Mouse (Mus musculus) frontal cortex, adult 2 months (tissue): ENCODE measurements around the gene Adad2. TPM values are rescaled to one million over a fixed set of nuclear protein-coding genes. Genes with fewer than 3 reads are reported as not detected.

Experiments
- DNase-seq, 2 experiments: peaks; one replicate each; pipeline ENCODE4 v3.0.0; 2022; ENCODE audit warnings: low spot score in 1 of 2; ENCODE audit errors: extremely low spot score in 1 of 2
- polyA plus RNA-seq: library from polyadenylated mRNA; depleted of rRNA; stranded (reverse); fragments of >200 nt; gene quantifications from 2 replicates; pipeline ENCODE4 v1.2.3, GENCODE M21; 2012; rRNA removed

Adad2 gene
- polyA plus RNA-seq, 1 experiment: not detected

DNA sequence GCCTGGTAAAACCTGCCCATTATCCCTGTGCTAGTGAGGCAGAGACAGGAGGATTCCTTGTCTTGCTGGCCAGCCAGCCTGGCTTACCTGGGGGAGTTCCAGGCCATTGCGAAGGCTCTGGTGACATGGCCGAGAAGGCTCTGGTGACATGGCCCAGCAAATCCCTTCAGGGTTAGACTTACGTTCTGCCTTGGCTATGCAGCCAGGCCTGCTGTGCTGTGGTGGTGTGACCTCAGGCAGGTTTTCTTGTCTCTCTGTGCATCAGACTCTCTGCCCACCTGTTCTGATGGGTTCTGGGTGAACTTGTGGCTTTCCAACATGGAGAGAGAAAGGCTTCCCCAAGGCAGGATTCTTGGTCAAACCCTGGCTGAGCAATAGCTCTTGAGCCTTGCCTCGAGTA, 24.8 kb downstream of the Adad2 start:
- DNase-seq: no peak

DNA sequence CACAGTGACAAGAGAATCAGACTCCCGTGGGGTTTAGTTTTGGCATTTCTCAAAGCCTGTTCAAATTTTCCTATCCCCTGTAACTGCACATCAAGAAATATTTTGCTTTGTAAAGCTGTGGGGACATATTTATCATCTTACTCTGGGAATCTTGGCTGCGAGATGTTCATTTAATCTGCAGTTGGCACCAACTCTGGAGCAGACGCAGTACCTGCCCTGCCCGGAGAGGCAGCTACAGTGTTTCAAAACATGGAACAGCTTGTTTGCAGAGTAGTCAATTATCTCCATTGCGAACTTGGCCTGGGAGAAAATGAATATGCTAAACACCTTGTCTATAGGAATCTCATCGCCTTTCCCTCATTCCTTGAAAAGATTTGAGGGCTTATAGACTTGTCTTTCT, 25.7 kb downstream of the Adad2 start:
- DNase-seq: no peak

DNA sequence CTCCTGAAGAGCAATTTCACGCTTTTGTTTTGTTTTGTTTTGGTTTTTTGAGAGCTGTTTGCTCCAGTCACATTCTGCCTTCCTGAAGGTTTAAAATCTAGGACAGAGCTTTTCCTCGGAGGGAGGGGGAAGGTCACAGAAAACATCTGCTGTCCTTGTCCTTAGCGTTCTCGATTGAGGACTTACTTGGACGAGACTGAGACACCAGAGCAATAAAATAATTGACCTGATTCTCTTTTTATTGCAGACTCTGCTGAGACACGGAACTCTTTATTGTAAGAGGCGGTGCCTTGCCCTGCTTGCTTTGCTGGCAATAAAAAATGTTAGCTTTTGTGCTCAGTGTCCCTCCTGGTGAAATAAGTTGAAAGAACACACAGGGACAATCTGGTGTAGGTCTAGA, 27.3 kb downstream of the Adad2 start:
- DNase-seq: no peak

DNA sequence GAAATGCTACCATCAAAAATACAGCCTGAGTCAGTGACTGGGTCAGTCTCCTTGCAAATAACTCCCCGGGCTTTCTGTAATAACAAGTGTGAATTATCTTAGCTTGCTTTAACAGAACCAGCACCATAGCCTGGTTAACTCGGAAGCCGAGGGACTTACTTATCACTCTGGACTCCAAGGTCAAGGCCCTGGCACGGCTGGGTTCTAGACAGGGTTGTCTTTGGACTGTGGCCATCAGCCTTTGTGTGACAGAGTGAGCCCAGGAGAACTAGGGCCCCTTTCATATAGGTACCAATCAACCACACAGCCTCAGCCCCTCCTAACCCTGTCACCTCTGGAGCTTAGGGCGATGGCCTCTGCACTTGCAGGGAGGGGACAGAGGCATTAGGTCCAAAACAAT, 28.5 kb downstream of the Adad2 start:
- no peak for DNase-seq

DNA sequence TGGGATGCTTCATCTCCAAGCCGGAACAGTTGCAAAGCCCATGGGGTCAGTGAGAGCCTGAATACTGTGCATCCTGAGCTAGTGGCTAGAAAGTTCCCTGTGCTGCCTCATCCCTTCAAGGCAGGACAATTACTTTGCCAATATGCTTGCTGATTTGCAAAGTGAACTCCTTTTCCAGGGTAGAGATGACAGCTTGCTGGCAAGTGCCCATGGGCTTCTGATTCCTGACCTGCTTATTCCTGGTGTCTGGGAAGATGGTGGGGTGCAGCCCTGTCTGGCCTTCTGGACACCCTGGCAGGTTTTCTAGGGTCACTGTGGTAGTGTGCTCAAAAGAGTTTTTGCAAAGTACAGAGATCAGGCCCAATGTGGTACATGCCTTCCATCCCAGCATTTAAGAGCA, 30.4 kb downstream of the Adad2 start:
- DNase-seq: no peak

DNA sequence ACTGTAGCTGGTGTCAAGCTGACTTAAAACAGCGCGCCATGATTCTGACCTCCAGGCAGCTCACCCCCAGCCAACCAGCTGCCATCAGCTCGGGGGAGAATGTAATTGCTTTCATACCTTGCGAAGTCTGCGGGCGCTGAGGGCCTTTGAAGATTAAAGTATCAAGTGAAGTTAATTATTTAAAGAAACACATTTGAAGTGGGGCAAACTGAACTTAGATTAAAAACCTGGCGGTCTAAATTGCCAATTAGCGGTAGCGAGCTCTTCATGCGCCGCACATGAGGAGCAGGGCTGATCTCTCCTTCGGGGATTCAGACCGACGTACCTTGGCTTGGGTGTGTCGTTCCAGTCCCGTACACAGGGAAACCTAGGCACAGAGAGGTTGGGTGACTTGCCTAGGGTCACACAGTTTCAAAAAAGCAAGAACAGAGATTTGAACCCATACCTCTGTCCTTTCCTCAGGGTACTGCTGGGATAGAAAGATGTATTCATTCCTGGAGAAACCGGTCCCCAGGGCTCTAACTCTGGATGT, 31.9 kb downstream of the Adad2 start:
- no peak for DNase-seq

DNA sequence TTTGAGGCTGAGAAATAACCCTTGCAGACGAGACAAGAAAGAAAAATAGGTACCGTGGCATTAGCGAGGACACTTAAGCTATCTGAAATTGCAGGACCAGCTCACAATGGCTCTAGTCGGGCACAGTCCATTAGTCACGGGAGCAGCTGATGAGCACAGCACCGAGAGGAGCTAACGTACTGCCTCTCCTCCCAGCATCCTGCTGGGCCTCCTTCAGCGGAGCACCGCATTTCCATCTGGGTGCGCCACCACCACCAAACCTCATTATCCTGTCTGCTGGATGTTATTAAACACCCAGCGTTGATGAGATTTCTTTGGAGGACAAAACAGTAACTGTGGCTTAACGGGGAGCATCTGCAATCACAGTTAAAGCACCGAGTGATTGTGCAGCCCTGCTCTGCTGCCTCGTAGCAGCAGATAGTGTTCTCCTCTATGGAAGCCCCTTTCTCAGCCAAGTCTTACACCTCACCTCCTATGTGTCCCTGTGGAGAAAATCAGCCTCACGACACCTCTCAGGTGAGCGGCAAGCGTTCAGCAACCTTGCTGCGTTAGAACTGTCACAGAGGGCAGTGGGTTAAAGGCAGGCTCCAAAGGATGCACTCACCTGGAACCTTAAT, 32.5 kb downstream of the Adad2 start:
- no peak for DNase-seq

DNA sequence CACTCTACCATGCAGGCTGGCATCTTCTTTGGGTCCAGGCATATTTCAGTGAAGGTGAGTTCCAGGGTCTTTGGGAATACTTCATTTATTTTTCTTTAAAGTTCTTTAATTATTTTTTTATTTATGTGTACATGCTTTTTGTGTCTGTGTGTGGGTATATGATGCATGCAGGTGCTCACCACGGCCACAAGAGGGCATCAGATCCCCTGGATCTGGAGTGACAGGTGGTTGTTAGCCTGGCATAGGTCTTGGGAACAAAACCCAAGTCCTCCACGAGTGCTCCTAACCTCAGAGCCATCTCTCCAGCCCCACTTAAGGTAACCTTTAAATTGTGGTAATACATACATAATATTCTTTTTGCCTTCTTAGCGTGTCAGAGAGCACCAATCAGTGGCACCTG, 33.6 kb downstream of the Adad2 start:
- no peak for DNase-seq

DNA sequence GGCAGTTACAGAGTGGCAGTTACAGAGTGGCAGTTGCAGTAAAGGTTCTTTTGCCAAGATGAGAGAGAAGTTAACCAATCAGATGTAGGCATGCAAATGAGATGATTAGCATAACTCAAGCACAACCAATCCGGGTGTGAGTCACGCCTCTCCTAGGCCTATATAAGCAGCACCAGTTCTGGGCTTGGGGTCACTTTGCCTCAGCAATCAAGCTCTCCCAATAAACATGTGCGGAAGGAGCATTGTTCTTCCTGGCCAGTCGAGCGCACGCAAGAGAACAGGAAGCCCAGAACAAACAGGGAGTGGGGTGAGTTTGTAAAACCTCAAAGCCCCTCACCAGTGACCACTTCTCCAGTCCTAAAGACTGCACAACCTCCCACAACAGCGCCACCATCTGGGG, 34.3 kb downstream of the Adad2 start:
- DNase-seq: no peak

DNA sequence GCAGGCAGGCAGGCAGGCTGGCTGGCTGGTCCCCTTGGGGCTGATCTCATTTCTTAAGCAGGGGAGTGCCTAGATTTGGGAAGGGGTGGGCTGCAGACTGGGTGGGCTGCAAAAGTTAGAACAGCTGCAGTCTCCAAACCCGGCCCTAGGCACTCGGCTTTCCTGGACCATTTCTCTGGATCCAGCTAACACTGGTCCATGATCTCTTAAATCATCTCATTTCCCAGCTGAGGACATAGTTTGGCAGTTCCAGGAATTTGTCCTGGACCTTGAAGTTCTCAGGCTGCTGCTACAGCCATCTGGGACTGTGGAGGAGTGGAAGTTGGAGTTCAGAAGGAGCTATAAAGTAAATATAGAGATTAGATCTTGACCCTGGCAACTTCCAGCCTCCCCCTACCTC, 38.8 kb downstream of the Adad2 start:
- no peak for DNase-seq

DNA sequence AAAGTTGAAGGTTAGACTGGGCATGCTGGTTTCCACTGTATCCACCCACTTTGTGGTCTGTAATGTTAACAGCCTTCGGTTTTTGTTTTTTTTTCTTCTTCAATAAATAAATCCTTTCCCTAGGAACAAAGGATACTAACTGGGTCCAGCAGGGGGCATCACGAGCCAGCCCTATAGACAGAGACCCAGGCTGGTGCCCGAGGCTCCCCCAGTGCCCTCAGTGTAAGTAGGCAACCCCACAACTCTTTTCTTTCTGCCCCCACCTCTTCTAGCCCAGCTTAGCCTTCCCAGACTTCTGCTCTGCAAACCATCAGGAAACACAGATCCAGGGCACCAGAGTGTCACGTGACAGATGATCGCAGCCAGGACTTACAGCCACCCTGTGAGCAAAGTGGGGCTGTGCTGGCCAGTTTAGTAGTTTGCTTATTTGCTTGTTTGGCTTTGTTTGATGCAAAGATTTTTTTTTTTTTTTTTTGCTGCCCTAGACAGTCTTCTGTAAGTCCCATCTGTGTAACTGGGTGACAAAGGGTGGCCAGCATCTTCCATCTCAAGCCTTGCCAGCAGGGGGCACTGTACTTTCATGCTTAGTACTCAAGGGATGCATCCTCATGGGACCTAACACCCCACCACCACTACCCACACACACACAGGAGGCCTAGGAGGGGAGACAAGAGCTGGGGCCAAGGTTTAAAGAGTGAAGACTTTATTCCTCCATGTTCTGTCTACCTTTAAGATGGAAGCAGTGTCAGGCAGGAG, 44.3 kb downstream of the Adad2 start:
- no peak for DNase-seq

DNA sequence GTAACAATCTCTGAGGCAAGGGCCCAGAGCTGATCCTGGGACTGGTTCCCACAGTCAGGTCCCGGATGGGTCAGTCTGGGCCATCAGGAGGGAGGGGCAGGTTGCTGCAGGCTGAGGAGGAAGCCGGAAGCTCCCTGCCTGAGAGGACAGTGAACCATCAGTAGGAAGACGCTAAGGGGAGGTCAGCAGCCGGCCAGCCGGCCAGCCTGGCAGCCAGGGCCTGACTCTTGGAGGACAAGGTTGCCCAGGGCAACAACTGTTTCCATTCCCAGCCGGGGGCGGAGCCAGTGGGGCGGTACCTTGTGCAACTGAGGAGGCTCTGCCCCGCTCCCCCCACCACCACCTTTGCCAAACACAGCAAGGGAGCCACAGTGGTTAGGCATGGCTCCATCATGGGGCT, 48.5 kb downstream of the Adad2 start:
- no peak for DNase-seq

DNA sequence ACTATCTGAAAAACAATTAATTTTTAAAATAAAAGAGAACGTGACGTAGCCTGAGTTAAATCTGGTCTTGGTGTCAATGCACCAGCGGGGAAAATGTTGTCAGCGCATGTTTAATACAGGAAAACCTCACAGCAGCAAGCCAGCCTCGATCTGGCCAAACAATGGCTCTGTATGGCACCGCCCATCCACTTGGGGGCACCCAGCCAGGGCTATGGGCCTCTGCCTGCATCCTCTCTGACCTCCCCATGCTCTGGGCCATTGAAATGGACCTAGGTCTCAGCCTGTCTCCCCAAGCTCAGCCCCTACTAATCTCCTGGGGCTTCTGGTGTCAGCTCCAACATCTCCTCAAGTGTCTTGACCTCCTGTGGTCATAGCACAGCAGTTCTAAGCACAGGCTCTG, 49.3 kb downstream of the Adad2 start:
- no peak for DNase-seq

DNA sequence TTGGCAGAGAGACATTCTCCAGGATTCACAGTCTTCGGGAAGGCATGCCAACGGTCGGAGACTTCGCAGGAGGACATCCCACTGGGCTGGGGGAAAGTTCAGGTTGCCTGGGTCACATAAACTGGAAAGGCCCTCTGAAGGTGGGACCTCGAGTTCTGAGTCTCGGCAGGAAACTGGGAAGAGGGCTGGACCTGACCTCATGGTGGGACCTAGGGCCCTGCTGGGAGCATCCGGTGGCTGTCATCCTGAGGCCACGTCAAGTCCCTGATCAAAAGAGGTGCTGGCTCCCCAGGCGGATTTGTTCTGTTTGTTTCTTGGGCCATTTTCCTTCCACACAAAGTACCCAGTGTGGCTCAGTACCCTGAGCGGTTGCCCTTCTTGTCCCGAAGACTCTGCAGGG, 50.9 kb downstream of the Adad2 start:
- DNase-seq: no peak

DNA sequence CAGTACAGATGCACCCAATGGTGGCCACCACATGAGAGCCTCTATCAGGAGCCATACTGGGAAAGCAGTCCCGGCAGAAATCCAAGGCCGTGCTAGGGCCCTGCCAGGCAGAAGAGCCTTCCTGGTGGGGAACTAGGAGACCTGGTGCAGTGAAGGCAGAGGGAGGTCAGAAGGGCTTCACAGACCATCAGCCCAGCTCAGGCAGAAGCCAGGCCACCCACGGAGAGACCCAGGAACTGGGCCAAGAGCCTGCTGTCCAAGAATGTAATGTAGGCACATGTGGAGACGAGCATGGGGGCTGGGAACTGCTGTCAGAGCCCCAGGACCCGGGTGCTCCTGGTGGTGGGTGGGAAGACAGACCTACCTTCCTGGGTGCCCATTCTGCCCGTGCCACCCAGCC, 52.7 kb downstream of the Adad2 start:
- no peak for DNase-seq

Other genes with a start within 250 kb of the Adad2 start
- gene Mlycd, start 217.9 kb upstream of the Adad2 start, polyA plus RNA-seq: 23.0 and 24.4 TPM in 2 replicates
- gene Osgin1, start 178.6 kb upstream of the Adad2 start, polyA plus RNA-seq: 1.7 and 1.8 TPM in 2 replicates
- 62.7 and 68.0 TPM in 2 replicates for gene Necab2, start 166.0 kb upstream of the Adad2 start, polyA plus RNA-seq
- 0.72 and 0.88 TPM in 2 replicates for gene Slc38a8, start 111.0 kb upstream of the Adad2 start, polyA plus RNA-seq
- gene Mbtps1, start 54.0 kb upstream of the Adad2 start, polyA plus RNA-seq: 65.4 and 70.7 TPM in 2 replicates
- 36.3 and 38.5 TPM in 2 replicates for gene Hsdl1, start 37.6 kb upstream of the Adad2 start, polyA plus RNA-seq
- gene Dnaaf1, start 37.5 kb upstream of the Adad2 start, polyA plus RNA-seq: 0.15 and 0.18 TPM in 2 replicates
- 15.3 and 16.3 TPM in 2 replicates for gene Taf1c, start 7.5 kb upstream of the Adad2 start, polyA plus RNA-seq
- gene Kcng4, start 22.9 kb downstream of the Adad2 start, polyA plus RNA-seq: 3.1 and 4.9 TPM in 2 replicates
- 18.2 and 24.3 TPM in 2 replicates for gene Wfdc1, start 53.6 kb downstream of the Adad2 start, polyA plus RNA-seq
- gene Atp2c2, start 87.3 kb downstream of the Adad2 start, polyA plus RNA-seq: 0.69 and 0.98 TPM in 2 replicates
- gene Tldc1, start 165.7 kb downstream of the Adad2 start, polyA plus RNA-seq: 12.1 and 12.7 TPM in 2 replicates
- gene Cotl1, start 227.8 kb downstream of the Adad2 start, polyA plus RNA-seq: 108 and 119 TPM in 2 replicates
- gene Klhl36, start 249.5 kb downstream of the Adad2 start, polyA plus RNA-seq: 9.5 and 10.2 TPM in 2 replicates